Mouse (Mus musculus) liver, embryonic 11.5 days (tissue): ENCODE results near the gene Lpar1. TPM values are rescaled to one million over a fixed set of nuclear protein-coding genes. Genes with fewer than 3 reads are reported as not detected.
A peak's percentile ranks its signal among the peaks of the same experiment; 100 is the strongest.

ENCODE experiments used
- microRNA-seq: library from miRNA; unstranded; fragments of <30 nt; microRNA quantifications from one replicate; pipeline ENCODE4, GENCODE M21; 2017; ENCODE audit warnings: borderline number of aligned reads
- polyA plus RNA-seq: library from polyadenylated mRNA; unstranded; fragments of >200 nt; fragmentation: Nextera tagmentation; extraction: Ambion mirVana; gene quantifications from 2 replicates; pipeline ENCODE4 v1.2.1, GENCODE M21; 2014

Gene Lpar1
- polyA plus RNA-seq, 1 experiment from 2014 or later: 21.3 TPM

Small RNAs within 50 kb of the gene (microRNA-seq; reads per million reads assigned to microRNA genes)
- 4.6 reads per million, percentile 11 among the genes with 10 or more reads in this experiment for gene Mir3095

Other genes with a start within 250 kb of the Lpar1 start
- not detected in 2 replicates for gene Olfr267, start 233.8 kb upstream of the Lpar1 start, polyA plus RNA-seq